Mouse (Mus musculus) spleen, adult 2 months (tissue): Measurements from ENCODE around the gene Psmd1.

ENCODE experiments used
- CTCF ChIP-seq: fragments of 200-500 bp; IDR thresholded peaks from 2 replicates; pipeline ENCODE4 v1.5.1; 2011; ENCODE audit warnings: mild to moderate bottlenecking, inconsistent platforms; ENCODE audit not compliant: insufficient read depth, insufficient read length, insufficient replicate concordance; ENCODE audit errors: extremely low read depth
- POLR2A ChIP-seq: fragments of 200-500 bp; IDR thresholded peaks from 2 replicates; pipeline ENCODE4 v1.6.1; 2011; ENCODE audit warnings: low read depth, low read length, inconsistent platforms

- TF ChIP-seq CTCF (no peak), POLR2A (no peak)
Observed at GRCm38 (mm10) chr1:86176066-86176465, 111.9 kb downstream of the Psmd1 start.
